Mouse (Mus musculus) liver, embryonic 14 days (tissue): ENCODE data around the gene Lrp10. TPM values are rescaled to one million over a fixed set of nuclear protein-coding genes. Genes with fewer than 3 reads are reported as not detected.

Source experiments
- polyA plus RNA-seq: library from polyadenylated mRNA; depleted of rRNA; stranded (reverse); fragments of >200 nt; gene quantifications from 2 replicates; pipeline ENCODE4 v1.2.3, GENCODE M21; 2012; rRNA removed

Lrp10 gene
- polyA plus RNA-seq = 10.2 and 12.6 TPM in 2 replicates

GRCm38 (mm10) chr14:54463959-54464292 is at the start of gene Lrp10:
Gene Lrp10, plus strand, starts transcription at chr14:54464137.

GRCm38 (mm10) chr14:54417623-54418081 is 46.3 kb upstream of the Lrp10 start, which contains the start of gene Slc7a7:
Gene Slc7a7, minus strand, starts transcription at chr14:54417780.

GRCm38 (mm10) chr14:54426689-54427398 is 37.1 kb upstream of the Lrp10 start, which contains the start of gene Mrpl52:
Gene Mrpl52, plus strand, starts transcription at chr14:54426909.

GRCm38 (mm10) chr14:54431334-54432077 is 32.4 kb upstream of the Lrp10 start, which contains the start of gene Mmp14:
Gene Mmp14, plus strand, starts transcription at chr14:54431612.

GRCm38 (mm10) chr14:54475941-54476844 is 12.3 kb downstream of the Lrp10 start, which contains the start of gene Rem2:
Gene Rem2, plus strand, starts transcription at chr14:54476100.

Other genes starting within 250 kb of the Lrp10 start
- gene Dad1, start 210.0 kb upstream of the Lrp10 start, polyA plus RNA-seq = 108 and 135 TPM in 2 replicates
- gene Abhd4, start 209.9 kb upstream of the Lrp10 start, polyA plus RNA-seq = 4.7 and 5.6 TPM in 2 replicates
- gene Olfr49, start 179.2 kb upstream of the Lrp10 start, polyA plus RNA-seq = not detected in 2 replicates
- 25.0 and 28.0 TPM in 2 replicates for gene Oxa1l, start 103.3 kb upstream of the Lrp10 start, polyA plus RNA-seq
- gene Slc7a7, start 46.4 kb upstream of the Lrp10 start, polyA plus RNA-seq = 6.7 and 7.2 TPM in 2 replicates
- gene Mrpl52, start 37.2 kb upstream of the Lrp10 start, polyA plus RNA-seq = 155 and 165 TPM in 2 replicates
- 18.4 and 19.3 TPM in 2 replicates for gene Mmp14, start 32.5 kb upstream of the Lrp10 start, polyA plus RNA-seq
- gene Rem2, start 12.0 kb downstream of the Lrp10 start, polyA plus RNA-seq = 0.06 and 0.08 TPM in 2 replicates
- 23.5 and 25.7 TPM in 2 replicates for gene Prmt5, start 53.4 kb downstream of the Lrp10 start, polyA plus RNA-seq
- gene Haus4, start 90.5 kb downstream of the Lrp10 start, polyA plus RNA-seq = 23.2 and 26.4 TPM in 2 replicates
- gene Ajuba, start 113.4 kb downstream of the Lrp10 start, polyA plus RNA-seq = 3.7 and 4.5 TPM in 2 replicates
- 3.8 and 4.0 TPM in 2 replicates for gene 4931414P19Rik, start 141.9 kb downstream of the Lrp10 start, polyA plus RNA-seq
- 104 and 126 TPM in 2 replicates for gene Psmb5, start 153.9 kb downstream of the Lrp10 start, polyA plus RNA-seq
- 0.01 TPM in 1 of 2 replicates, not detected in the other for gene Psmb11, start 157.3 kb downstream of the Lrp10 start, polyA plus RNA-seq
- not detected in 2 replicates for gene Gm17606, start 176.8 kb downstream of the Lrp10 start, polyA plus RNA-seq
- 1.00 and 1.1 TPM in 2 replicates for gene Cdh24, start 177.2 kb downstream of the Lrp10 start, polyA plus RNA-seq
- 32.7 and 36.7 TPM in 2 replicates for gene 1700123O20Rik, start 222.1 kb downstream of the Lrp10 start, polyA plus RNA-seq
- 71.1 and 71.7 TPM in 2 replicates for gene Acin1, start 222.8 kb downstream of the Lrp10 start, polyA plus RNA-seq
- gene Gm29776, start 234.7 kb downstream of the Lrp10 start, polyA plus RNA-seq = 0.05 TPM in 2 replicates
- 5.1 and 7.5 TPM in 2 replicates for gene Cebpe, start 248.0 kb downstream of the Lrp10 start, polyA plus RNA-seq